Mouse (Mus musculus) midbrain, embryonic 15.5 days (tissue): Measurements from ENCODE around the gene Ift20. TPM values are rescaled to one million over a fixed set of nuclear protein-coding genes. Genes with fewer than 3 reads are reported as not detected.

Source experiments
- ATAC-seq: fragments of 200-750 bp; cut with Nextera tagmentation; replicated peaks from 2 replicates; pipeline ENCODE4 v1.8.0; 2017; ENCODE audit warnings: moderate TSS enrichment
- H3K27ac ChIP-seq: fragments of 300-500 bp; sonication (generic); 2 replicates; pipeline ENCODE4 v1.5.1; 2015; ENCODE audit warnings: mild to moderate bottlenecking, inconsistent platforms
- H3K27me3 ChIP-seq: fragments of 300-500 bp; sonication (generic); replicated peaks from 2 replicates; pipeline ENCODE4 v1.6.1; 2015; ENCODE audit warnings: inconsistent platforms
- H3K36me3 ChIP-seq: fragments of 300-500 bp; sonication (generic); replicated peaks from 2 replicates; pipeline ENCODE4 v1.6.1; 2015; ENCODE audit warnings: inconsistent platforms
- H3K4me1 ChIP-seq: fragments of 300-500 bp; sonication (generic); 2 replicates; pipeline ENCODE4 v1.6.1; 2015; ENCODE audit warnings: inconsistent platforms
- H3K4me2 ChIP-seq: fragments of 300-500 bp; sonication (generic); 2 replicates; pipeline ENCODE4 v1.6.1; 2015; ENCODE audit warnings: inconsistent platforms, mild to moderate bottlenecking, moderate library complexity
- H3K4me3 ChIP-seq: fragments of 300-500 bp; sonication (generic); 2 replicates; pipeline ENCODE4 v1.5.1; 2015; ENCODE audit warnings: mild to moderate bottlenecking, inconsistent platforms
- H3K9ac ChIP-seq: fragments of 300-500 bp; sonication (generic); 2 replicates; pipeline ENCODE4 v1.6.1; 2015; ENCODE audit warnings: mild to moderate bottlenecking, inconsistent platforms
- H3K9me3 ChIP-seq: fragments of 300-500 bp; sonication (generic); 2 replicates; pipeline ENCODE4 v1.6.1; 2016; ENCODE audit warnings: inconsistent platforms
- WGBS: fragments of 180-500 bp; shearing (Covaris S2); methylation state at CpG from one replicate; pipeline ENCODE4 v1.1.7; 2015; ENCODE audit warnings: mixed read lengths; 5-methylcytosine and 5-hydroxymethylcytosine counted together
- polyA plus RNA-seq: library from polyadenylated mRNA; unstranded; fragments of >200 nt; fragmentation: Nextera tagmentation; extraction: Ambion mirVana; gene quantifications from 2 replicates; pipeline ENCODE4 v1.2.1, GENCODE M21; 2015

Gene Ift20
- polyA plus RNA-seq, 1 experiment from 2014 or later = 128 TPM

GRCm38 (mm10) chr11:78550168-78551058 lies 14.3 kb downstream of the Ift20 start, which contains the start of gene Tmem97:
Gene Tmem97 (minus strand): TSS chr11:78550777.
- under 1% methylated on average over 60 of the region's 60 CpGs for WGBS
- Histone ChIP-seq H3K4me3 (peak within 1 kb of the TSS; percentile 62), H3K27me3 (no peaks in the 10 kb centered on the region), H3K4me2 (peak within 1 kb of the TSS; percentile 86), H3K36me3 (no peaks in the 10 kb centered on the region), H3K9ac (peak within 1 kb of the TSS; percentile 64), H3K27ac (peak within 1 kb of the TSS; percentile 91), H3K4me1 (peaks cover 19% of the 10 kb centered on the region), H3K9me3 (no peaks in the 10 kb centered on the region)
- ATAC-seq = peak; percentile 100

GRCm38 (mm10) chr11:78551059-78551398 lies 14.9 kb downstream of the Ift20 start:
- Histone ChIP-seq H3K4me3 (peak overlapping the region; percentile 62), H3K36me3 (no peaks in the 10 kb centered on the region), H3K9ac (peak overlapping the region; percentile 64), H3K27ac (peak overlapping the region; percentile 91), H3K4me2 (peak overlapping the region; percentile 86), H3K4me1 (peaks cover 19% of the 10 kb centered on the region), H3K9me3 (no peaks in the 10 kb centered on the region), H3K27me3 (no peaks in the 10 kb centered on the region)
- ATAC-seq = peak; percentile 56
- 33% methylated on average over 6 of the region's 6 CpGs for WGBS

- no peak overlapping the region for H3K9ac ChIP-seq
- H3K4me3 ChIP-seq = no peak overlapping the region
- H3K4me2 ChIP-seq = no peak overlapping the region
- no peaks in the 10 kb centered on the region for H3K27me3 ChIP-seq
- H3K4me1 ChIP-seq = peaks cover 5% of the 10 kb centered on the region; the same call in 1 of the 2 replicates
- no peak for ATAC-seq
- H3K27ac ChIP-seq = no peak overlapping the region
- WGBS = 84% methylated on average over 3 of the region's 3 CpGs
- H3K9me3 ChIP-seq = no peaks in the 10 kb centered on the region
- no peaks in the 10 kb centered on the region for H3K36me3 ChIP-seq
Measured at GRCm38 (mm10) chr11:78555623-78556022, 19.5 kb downstream of the Ift20 start.

- H3K4me3 ChIP-seq = no peak overlapping the region
- H3K9me3 ChIP-seq = no peaks in the 10 kb centered on the region
- no peak overlapping the region for H3K9ac ChIP-seq
- ATAC-seq = no peak
- no peaks in the 10 kb centered on the region for H3K27me3 ChIP-seq
- no peak overlapping the region for H3K27ac ChIP-seq
- H3K4me2 ChIP-seq = no peak overlapping the region
- WGBS = 84% methylated on average over 4 of the region's 4 CpGs
- peaks cover 3% of the 10 kb centered on the region; the same call in 1 of the 2 replicates for H3K4me1 ChIP-seq
- no peaks in the 10 kb centered on the region for H3K36me3 ChIP-seq
Measured at GRCm38 (mm10) chr11:78556070-78556469, 19.9 kb downstream of the Ift20 start.

GRCm38 (mm10) chr11:78557241-78557640 lies 21.1 kb downstream of the Ift20 start:
- Histone ChIP-seq H3K27ac (no peak overlapping the region), H3K36me3 (no peaks in the 10 kb centered on the region), H3K9me3 (no peaks in the 10 kb centered on the region), H3K9ac (no peak overlapping the region), H3K4me2 (no peak overlapping the region), H3K4me1 (no peaks in the 10 kb centered on the region), H3K4me3 (no peak overlapping the region), H3K27me3 (no peaks in the 10 kb centered on the region)
- WGBS = 56% methylated on average over 8 of the region's 8 CpGs
- ATAC-seq = no peak

GRCm38 (mm10) chr11:78560447-78560846 lies 24.3 kb downstream of the Ift20 start:
- peak; percentile 76 for ATAC-seq
- WGBS = 19% methylated on average over 4 of the region's 4 CpGs
- Histone ChIP-seq H3K27ac (no peak overlapping the region), H3K9me3 (no peaks in the 10 kb centered on the region), H3K4me3 (no peak overlapping the region), H3K4me2 (no peak overlapping the region), H3K4me1 (no peaks in the 10 kb centered on the region), H3K36me3 (no peaks in the 10 kb centered on the region), H3K9ac (no peak overlapping the region), H3K27me3 (no peaks in the 10 kb centered on the region)

GRCm38 (mm10) chr11:78566775-78567174 lies 30.6 kb downstream of the Ift20 start:
- WGBS = 84% methylated on average over 6 of the region's 6 CpGs
- Histone ChIP-seq H3K27ac (no peak overlapping the region), H3K9me3 (no peaks in the 10 kb centered on the region), H3K9ac (no peak overlapping the region), H3K4me3 (no peak overlapping the region), H3K27me3 (no peaks in the 10 kb centered on the region), H3K4me1 (no peaks in the 10 kb centered on the region), H3K4me2 (no peak overlapping the region), H3K36me3 (peaks cover 4% of the 10 kb centered on the region; the same call in 1 of the 2 replicates)
- no peak for ATAC-seq

- no peak overlapping the region for H3K4me3 ChIP-seq
- H3K9ac ChIP-seq = no peak overlapping the region
- H3K27me3 ChIP-seq = no peaks in the 10 kb centered on the region
- no peak overlapping the region for H3K27ac ChIP-seq
- H3K36me3 ChIP-seq = peaks cover 6% of the 10 kb centered on the region; the same call in 1 of the 2 replicates
- no peak for ATAC-seq
- H3K9me3 ChIP-seq = no peaks in the 10 kb centered on the region
- no peaks in the 10 kb centered on the region for H3K4me1 ChIP-seq
- no peak overlapping the region for H3K4me2 ChIP-seq
- WGBS = 88% methylated on average over 6 of the region's 6 CpGs
Measured at GRCm38 (mm10) chr11:78567614-78568013, 31.5 kb downstream of the Ift20 start.

GRCm38 (mm10) chr11:78568827-78569226 lies 32.7 kb downstream of the Ift20 start:
- Histone ChIP-seq H3K4me1 (no peaks in the 10 kb centered on the region), H3K36me3 (peaks cover 6% of the 10 kb centered on the region; the same call in 1 of the 2 replicates), H3K9ac (no peak overlapping the region), H3K4me2 (no peak overlapping the region), H3K9me3 (no peaks in the 10 kb centered on the region), H3K4me3 (no peak overlapping the region), H3K27me3 (no peaks in the 10 kb centered on the region), H3K27ac (no peak overlapping the region)
- WGBS = 88% methylated on average over 10 of the region's 10 CpGs
- ATAC-seq = no peak

GRCm38 (mm10) chr11:78569806-78570205 lies 33.6 kb downstream of the Ift20 start:
- Histone ChIP-seq H3K4me1 (no peaks in the 10 kb centered on the region), H3K36me3 (peaks cover 9% of the 10 kb centered on the region; the same call in 1 of the 2 replicates)
- 78% methylated on average over 3 of the region's 3 CpGs for WGBS

GRCm38 (mm10) chr11:78571441-78571840 lies 35.3 kb downstream of the Ift20 start:
- no peak overlapping the region for H3K9ac ChIP-seq
- no peaks in the 10 kb centered on the region for H3K27me3 ChIP-seq
- H3K4me2 ChIP-seq = no peak overlapping the region
- peaks cover 10% of the 10 kb centered on the region; the same call in 1 of the 2 replicates for H3K36me3 ChIP-seq
- WGBS = 94% methylated on average over 8 of the region's 8 CpGs
- no peaks in the 10 kb centered on the region for H3K9me3 ChIP-seq
- no peak overlapping the region for H3K4me3 ChIP-seq
- H3K27ac ChIP-seq = no peak overlapping the region
- H3K4me1 ChIP-seq = no peaks in the 10 kb centered on the region
- ATAC-seq = no peak

More at GRCm38 (mm10) chr11:78569806-78570205, 33.6 kb downstream of the Ift20 start:
- Histone ChIP-seq H3K27me3 (no peaks in the 10 kb centered on the region), H3K9me3 (no peaks in the 10 kb centered on the region), H3K27ac (no peak overlapping the region), H3K4me3 (no peak overlapping the region), H3K4me2 (no peak overlapping the region), H3K9ac (no peak overlapping the region)
- no peak for ATAC-seq

GRCm38 (mm10) chr11:78571854-78572253 lies 35.7 kb downstream of the Ift20 start:
- no peak overlapping the region for H3K4me3 ChIP-seq
- H3K4me1 ChIP-seq = no peaks in the 10 kb centered on the region
- no peak for ATAC-seq
- H3K4me2 ChIP-seq = no peak overlapping the region
- WGBS = 91% methylated on average over 6 of the region's 6 CpGs
- no peak overlapping the region for H3K9ac ChIP-seq
- no peak overlapping the region for H3K27ac ChIP-seq
- peaks cover 13% of the 10 kb centered on the region; the same call in 1 of the 2 replicates for H3K36me3 ChIP-seq
- no peaks in the 10 kb centered on the region for H3K27me3 ChIP-seq
- no peaks in the 10 kb centered on the region for H3K9me3 ChIP-seq
